Mouse (Mus musculus) c-Kit-positive CD71-positive TER-119-negative erythroid progenitor cells, embryonic 14.5 days (primary cell): ENCODE data around the gene Slc38a4.

ENCODE experiments used
- DNase-seq: peaks from one replicate; pipeline ENCODE4 v3.0.0-alpha.2; 2013; ENCODE audit warnings: low read depth

Slc38a4 gene

DNA sequence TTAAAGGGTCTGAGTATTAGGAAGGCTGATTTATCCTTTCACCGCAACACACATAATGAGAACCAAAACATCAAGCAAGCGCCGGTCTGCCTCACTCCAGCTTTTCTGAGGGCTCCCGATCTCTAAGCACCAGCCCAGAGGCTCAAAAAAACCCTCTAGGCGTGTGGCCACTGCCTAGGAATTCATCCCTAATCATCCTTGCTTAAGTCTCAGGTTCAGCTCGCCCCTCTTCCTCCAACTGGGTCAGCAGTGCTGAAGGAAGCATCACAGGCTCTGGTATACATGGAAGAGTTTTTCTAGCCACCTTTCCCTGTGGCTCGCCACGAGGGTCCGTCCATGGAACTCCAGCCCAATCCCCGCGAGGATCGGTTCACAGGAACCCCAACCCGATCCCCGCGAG, 1.6 kb downstream of the Slc38a4 start:
- DNase-seq, result no peak

DNA sequence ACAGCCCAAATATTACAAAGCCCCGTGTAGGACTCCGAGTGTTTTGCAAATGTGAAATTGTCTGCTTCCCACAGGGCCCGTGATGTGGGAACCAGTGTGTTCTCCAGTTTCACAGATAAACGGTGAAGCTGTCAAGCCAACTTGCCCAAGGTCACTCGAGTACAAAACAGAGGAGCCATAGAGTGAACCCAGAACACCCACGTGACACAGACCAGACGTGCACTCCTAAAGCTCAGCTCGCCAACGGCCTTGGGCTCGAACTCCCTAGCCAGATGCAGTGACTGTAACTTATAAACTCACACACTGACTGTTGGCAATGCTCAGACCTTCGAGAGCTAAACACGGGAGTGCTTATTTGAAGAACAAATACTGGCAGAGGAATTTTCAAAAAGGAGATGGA, 5.3 kb downstream of the Slc38a4 start:
- no peak for DNase-seq

DNA sequence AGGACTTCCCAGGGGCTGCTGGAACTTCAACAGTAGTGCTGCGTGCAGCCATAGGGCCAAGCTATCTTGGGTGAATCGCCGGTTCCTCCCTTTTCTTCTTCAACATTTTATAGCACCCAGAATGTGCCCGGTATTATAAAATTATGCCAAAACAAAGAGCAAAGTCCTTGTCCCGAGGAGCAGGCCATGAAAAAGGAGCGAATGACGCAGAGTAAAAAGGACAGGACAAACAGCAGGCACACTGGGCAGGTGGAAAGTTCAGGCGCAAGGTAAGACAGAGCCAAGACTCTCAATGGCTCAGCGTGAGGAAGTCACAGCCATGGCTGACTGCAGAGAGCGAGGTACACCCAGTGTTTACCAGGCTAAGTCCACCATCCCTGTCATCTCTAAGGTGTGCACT, 5.7 kb downstream of the Slc38a4 start:
- no peak for DNase-seq

DNA sequence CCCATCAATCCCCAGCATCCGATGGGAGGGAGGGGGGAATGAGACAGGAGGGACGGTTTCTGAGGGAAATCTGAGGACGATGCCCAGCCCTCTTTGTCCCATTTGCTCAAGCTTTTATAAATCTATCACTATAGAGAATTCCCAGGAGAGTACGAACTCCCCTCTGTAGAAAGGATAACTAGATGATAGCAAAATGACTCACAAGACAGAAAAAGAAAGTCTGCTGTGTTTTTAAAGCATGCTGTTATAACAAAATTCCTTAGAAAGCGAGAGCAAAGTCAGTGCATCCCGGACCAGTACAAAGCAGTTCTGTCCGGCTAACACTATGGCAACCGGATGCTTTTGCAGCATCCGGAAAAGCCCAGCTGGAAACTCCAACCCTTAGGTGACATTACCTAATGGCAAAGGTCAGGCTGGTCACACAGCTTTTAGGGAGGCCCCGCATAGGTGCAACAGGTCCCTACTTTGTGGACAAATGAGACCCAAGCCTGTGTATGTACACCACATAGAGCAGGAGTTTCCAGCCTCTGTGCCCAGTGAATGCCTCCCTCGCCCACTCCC, 6.4 kb downstream of the Slc38a4 start:
- no peak for DNase-seq

DNA sequence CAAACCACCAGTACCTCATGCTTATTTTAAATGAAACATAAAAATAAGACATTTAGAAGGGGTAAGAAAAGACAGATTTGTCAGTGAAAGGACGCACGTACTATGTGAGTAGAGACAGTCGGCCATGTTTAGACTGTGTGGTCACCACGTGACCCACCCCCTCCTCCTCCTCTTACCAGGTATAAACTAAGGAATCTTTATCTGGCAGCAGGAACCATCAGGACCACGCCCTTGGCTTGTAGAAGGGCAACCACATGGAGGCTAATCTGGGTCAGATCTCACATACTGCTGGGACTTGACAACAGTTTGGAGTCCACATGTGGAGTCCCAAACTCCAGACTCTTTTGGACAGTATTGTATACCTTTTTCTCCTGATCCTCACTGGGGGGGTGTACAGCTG, 7.5 kb downstream of the Slc38a4 start:
- no peak for DNase-seq

DNA sequence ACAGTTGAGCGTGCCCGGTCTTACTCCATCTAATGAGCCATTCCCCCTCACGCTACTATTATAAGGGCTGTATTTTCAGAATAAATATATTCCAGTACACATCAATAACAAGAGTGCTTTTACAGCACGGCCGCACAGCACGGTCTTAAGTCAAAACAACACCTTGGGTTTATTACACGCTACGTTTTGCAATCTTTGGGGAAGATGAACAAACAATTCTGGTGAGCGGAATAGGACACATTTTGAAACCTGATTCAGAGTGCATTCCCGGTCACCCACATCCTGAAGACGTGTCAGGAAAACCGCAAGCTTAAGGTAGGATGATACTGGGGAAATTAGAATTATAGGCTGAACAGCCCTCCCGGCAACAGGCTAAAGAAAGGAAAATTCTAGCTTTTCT, 11.8 kb downstream of the Slc38a4 start:
- DNase-seq, result no peak

DNA sequence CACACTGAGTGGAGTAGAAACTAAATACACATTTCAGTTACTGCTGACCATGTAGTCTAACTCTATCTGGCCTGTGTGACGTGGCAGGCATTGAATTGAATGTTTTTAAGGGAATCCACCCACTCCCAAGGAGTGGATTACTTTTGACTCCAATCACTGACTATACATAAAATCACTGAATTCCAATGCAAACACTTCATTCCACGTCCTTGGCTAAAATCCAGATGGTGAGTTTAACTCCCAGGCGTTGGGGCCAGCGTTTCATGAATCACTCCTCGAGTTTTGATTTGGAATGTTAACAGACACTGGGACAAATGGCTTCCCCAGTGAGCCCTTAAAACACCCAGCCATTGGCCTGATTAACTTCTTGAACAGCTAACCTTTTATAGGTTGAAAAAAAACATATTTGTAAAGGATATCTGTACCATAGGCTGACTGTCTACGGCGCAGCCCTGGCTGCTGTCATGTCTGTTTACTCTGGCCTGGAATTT, 13.7 kb downstream of the Slc38a4 start:
- no peak for DNase-seq

DNA sequence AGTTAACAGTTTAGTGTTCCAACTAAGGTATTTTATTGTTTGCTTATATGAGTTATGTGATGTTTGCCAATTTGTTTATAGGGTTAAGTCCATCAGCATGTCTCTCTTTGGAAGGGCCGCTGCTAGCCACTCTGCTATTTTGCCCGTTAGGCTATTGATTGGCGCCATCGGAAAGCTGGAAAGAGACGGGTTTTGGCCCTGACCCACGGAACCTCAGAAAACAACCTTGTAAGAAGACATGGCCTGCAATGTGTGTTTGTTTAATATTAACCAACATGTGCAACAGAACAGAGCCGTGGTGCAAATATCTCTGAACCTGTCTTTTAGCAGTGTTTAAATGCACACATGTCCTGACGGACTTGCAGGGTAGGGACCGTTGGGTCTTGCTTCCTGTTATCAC, 14.6 kb downstream of the Slc38a4 start:
- no peak for DNase-seq

DNA sequence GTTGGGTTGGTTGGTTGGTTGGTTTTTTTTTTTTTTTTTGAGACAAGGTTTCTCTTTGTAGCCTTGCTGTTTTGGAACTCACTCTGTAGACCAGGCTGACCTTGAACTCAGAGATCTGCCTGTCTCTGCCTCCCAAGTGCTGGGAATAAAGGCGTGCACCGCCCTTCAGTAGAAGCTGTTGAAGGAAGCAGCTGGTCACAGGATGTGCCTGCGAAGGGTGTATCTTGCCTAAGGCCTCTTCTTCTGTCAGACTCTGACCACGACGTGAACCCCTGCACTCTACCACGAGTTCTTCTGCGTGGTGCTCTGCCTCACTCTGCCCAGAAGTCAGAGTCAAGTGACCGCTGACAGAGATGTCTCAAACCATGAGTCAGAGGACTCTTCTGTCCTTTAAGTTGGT, 18.0 kb downstream of the Slc38a4 start:
- no peak for DNase-seq

DNA sequence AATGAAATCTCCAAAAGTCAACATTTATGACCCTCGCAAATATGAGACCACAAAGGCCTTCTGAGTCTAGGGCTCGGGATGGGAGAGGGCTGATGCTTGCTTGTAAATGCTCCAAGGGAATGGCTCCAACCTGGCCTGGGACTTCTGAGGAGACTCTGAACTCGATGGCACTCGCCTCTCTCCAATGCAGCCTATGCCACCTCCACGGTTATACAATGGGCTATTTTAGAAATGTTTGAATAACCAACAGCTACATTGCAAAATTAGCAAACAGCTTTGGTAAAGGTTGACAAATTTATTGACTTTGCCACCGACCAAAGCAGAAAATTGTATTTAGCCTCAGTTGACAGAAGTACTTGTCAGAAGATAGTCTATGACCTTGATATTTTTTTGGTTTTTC, 19.9 kb downstream of the Slc38a4 start:
- no peak for DNase-seq

DNA sequence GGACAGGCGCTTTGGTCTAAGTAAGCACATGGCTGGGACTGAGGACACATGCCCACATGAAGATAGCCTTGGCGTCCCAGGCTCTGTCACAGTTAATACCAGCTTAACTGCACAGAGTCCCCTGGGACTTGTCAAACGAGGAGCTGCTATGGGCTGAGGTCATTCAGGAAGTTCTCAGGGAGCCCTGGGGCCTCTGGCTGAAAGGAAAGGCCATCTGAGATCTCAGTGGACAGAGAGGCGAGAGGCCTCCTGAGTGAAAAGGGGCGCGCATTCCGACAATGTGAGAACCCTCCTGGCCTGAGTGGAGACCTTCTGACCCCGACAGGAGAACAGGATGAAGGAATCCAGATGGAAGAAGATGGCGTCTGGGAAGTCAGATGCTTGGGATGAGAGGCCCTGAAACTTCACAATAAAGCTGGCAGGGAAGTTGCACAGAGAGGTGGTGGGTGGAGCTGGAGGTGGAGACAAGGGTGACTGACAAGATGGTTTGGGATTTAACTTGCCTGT, 22.2 kb downstream of the Slc38a4 start:
- no peak for DNase-seq

DNA sequence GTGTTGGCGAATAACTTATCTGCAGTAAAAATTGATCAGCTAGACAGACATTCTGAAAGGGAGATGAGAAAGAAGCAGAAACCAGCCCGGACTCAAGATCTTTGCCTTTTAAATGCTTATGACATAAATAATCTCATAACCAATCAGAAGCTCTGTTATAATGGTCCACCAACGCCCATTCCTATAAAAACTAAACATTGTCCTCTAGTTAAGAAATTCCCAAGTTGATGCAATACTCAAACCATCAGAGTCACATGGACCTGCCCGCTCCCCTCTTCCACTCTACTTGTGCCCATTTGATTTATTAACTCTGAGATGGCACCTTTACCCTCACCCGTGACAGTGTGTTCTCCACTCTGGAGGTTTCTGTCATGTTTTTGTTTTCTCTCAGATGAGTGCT, 23.9 kb downstream of the Slc38a4 start:
- no peak for DNase-seq

DNA sequence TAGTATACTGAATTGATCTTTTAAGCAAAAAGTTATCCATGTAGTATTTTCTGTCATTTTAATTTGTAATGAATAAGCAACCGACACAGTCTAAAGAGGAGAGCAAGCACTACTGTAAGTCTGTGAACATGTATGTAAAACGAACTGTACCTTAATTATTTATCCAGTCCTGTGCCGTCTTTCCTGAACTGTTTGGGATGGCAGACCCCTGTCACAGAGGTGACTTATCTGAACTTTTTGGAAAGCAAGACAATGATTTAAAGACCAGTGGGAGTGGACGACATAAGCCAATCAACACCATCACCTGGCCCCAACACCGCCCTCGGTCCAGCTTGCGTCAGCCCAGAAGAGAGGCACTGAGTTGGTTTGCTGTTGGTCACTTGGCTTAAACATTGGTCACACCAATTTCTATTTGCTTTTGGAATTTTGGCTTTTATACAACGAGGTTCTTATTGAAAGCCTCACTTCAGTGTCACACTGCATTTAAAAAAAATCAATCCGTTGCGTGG, 24.7 kb downstream of the Slc38a4 start:
- DNase-seq, result no peak

DNA sequence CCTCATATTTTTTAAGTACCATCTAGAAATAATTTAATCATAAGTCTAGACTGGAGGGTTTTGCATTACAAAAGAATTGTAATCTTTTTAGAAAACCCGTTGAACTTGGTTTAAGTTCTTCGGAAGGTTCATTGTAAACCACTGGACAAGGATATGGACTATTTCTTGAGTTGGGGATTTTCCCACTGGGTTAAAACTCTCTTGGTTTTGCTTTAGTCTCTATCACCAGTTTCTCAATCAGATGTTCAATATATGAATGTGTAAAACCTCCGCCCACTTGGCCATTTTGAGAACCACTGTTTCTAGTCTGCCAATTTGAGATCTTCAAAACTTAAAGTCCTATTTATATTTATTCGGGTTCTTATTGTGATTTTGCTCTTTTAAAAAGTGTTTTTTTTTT, 25.6 kb downstream of the Slc38a4 start:
- no peak for DNase-seq

DNA sequence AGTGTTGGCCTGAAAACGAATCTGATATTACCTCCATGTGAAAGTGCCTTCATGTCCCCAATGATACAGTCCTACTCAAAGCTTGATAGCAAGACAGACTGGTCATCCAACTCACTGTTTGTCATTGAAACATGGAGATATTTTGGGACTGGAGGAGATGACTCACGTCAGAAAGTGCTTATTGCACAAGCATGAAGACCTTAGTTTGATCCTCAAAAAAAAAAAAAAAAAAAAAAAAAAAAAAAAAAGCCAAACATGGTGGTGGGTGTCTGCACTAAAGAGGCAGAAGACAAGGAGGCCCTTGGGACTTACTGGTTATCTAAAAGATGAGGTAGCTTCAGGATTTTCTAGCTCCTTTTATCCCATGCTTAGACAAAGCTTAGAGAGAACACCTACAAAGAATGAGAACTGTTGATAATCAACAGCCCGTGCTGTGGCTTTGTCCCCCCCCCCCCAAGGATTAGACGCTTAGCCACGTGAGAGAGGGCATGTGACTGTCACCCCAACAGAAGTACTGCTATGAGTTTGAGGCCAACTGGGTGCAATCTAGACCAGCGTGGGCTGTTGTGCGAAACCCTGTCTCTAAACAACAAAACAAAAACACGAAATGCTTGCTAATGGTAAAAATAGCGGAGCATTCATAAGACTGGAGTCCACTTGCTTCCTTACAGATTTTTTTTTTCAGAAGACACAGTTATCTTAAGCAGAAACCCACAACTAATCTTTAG, 26.5 kb downstream of the Slc38a4 start:
- DNase-seq, result no peak

DNA sequence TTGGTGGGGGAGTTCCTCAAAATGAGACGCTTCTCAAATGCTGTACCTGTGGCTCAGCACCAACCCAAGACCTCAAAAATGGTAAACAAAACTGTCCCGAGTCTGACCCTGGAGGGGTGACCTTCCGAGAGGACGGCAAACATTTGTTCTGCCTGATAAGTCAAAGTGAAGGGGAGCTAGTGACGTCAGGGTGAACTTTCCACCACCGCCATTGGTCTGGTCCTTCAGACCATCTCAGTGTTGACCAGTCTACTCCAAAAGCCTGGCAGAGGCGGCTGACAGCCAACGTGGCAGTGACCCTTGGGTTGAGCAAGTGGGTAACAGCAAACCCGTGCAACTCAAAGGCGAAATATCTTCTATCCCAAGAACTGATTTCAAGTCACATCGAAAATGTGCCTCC, 27.1 kb downstream of the Slc38a4 start:
- DNase-seq, result no peak

DNA sequence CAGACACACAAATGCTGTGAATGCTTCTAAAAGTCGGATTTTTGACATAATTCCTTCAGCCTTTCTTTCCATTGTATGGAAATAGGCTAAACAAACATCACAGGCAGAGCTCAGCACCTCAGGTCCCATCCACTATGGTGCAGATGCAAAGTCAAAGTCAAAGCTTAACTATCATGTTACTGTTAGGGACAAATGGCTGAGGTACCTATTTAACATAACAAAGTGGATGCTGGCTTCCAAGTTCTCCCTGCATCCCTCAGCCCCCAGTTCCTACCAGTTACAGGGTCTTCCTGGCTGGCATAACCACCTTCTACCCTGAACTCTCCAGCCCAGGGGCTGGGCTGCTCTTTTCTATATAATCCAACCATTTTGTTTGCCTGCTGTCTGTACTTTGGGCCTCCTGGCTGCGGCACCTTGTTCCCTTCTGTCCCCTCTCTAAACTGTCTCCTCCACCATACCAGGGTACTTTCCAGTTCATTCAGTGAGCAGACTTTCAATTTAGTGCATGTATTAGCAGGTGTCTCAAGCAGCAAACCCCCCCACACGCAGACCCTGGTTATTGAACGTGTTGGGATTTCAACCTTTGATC, 27.6 kb downstream of the Slc38a4 start:
- no peak for DNase-seq

DNA sequence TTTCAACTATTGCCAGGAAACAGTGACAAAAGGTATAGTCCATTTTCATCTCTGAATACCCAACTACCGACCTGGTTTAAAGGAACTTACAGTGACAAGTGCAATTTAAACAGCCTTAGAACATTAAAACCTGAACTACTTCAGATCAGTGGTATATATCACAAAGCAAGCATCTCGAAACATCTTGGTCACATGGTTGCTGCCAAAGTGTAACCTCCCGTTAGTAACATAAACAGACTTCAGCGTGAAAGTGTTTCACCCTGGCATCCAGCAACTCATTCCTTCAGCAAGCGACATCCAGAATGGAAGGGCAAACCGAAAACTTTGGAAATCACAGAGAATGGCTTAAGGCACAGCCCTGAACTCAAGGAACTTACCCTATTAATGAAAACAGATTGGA, 29.1 kb downstream of the Slc38a4 start:
- no peak for DNase-seq

DNA sequence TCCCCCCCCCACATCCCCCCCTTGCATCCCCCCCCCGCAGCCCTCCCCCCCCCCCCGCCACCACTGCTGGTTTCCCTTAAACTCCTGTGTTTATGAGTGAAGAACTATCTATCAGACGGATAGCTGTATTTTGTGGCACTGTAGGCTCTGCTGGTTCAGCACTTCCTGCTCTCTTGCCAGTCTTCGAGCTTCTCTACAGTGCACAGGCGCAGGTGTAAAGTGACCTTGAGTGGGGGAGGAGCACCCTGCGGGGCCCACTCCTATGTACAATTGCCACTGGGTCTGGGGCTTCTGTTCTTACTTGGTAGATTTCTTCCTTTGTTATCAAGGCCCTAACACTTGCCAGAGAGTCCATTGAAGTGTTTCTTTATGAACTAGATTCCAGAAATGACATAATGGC, 33.0 kb downstream of the Slc38a4 start:
- DNase-seq, result no peak

DNA sequence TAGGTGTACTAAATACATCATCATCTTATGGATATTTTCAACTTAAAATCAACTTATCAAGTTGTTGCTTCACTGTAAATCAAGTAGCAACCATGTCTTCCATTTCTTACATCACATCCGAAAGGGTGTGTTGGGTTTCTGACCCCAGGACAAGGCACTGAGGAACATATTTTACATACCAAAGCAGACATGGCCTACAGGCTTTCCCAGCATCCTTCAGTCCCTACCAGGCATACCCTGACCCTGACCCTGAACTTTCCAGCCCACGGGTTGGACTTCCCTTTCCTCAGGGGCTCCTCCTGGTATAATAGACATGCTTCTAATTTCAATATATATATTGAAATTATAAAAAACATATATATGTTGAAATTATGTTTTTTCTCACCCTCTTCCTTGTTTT, 33.5 kb downstream of the Slc38a4 start:
- DNase-seq, result no peak

DNA sequence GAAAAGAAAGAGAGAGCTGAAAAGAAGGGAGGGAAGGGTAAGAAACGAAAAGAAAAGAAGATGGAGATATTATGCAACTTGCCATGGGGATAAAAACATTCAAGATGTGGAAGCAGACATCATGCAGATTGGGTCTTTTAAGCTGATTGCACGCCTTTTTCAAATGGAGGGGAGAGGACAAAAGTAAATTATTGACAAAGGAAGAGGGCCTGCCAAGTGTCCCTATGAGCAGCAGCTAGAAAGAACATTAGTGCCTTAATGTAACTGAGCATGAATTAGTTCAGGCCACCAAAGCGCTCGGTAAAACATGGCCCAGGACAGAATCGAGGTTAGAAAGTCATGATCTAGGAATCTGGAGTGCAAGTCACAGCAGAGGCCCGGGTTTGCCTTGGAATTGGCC, 35.5 kb downstream of the Slc38a4 start:
- no peak for DNase-seq

DNA sequence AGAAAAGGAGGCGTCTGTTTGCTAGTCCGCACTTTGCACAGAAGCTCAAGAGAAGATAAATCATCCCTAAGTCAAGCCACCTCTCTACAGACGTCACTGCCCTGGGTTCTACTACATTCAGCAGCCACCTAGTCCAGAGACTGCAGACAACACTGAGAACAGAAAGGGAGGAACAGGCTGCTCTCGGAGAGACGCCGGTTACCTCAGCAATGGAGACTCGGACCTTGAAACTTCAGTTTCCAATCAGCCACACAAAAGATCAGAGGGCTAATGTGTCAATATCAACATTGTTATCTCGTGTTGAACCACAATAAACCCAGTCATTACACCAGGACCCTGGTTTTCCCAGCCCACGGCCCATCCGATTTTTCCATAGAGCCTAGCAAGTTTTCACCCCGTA, 36.4 kb downstream of the Slc38a4 start:
- no peak for DNase-seq

DNA sequence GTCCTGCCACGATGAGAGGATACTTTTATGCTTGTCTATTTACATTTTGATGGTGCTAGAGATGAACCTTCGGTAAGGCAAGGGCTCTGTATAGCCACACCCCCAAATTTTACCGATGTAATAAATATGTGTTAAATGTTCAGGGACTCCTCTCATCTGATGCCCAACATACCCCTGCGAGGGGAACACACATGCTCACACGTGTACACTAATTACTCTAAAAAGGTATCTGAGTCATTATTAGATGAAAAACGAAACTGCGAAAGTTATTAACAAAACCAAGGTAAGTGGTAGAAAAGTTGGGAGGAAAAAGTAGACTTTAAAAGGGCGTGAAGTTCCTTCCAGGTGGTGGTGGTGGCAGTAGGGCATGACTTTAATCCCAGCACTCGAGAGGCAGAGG, 38.6 kb downstream of the Slc38a4 start:
- no peak for DNase-seq
